Mouse (Mus musculus): ENCODE data around the gene Efs.

Efs gene

DNA sequence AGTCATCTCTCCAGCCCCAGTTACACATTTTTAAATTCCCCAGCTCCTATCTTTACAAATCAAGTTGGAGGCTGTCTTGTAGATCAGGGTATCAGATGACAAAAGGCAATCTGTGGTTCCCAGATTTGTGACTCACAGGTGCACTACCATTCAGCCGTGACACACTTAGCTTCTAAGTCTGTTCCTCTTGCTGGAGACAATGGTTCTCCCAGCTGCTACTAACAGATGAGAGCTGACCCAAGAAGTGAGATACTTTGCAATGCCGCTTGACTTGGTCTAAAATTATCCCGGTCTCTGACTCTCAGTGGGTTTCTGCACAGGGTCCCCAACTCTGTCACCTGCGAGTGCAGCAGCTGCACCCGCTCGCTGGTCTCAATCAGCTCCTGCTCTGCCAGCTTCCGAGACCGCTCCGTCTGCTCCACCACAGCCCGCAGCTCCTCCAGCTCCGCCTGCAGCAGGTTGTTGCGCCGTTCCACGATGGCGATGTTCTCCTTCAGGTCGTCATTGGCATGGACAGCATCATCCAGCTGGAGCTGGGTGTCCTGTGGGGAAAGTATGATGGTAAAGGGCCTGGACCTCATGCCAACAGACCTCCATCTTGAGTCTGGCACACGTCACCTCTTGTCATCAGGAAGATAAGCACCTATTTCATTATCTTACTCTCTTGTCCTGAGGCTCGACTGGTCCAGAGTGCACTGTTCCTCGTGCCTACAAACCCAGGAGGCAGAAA is 20.2 kb upstream of the Efs start:
- no peak for DNase-seq

DNA sequence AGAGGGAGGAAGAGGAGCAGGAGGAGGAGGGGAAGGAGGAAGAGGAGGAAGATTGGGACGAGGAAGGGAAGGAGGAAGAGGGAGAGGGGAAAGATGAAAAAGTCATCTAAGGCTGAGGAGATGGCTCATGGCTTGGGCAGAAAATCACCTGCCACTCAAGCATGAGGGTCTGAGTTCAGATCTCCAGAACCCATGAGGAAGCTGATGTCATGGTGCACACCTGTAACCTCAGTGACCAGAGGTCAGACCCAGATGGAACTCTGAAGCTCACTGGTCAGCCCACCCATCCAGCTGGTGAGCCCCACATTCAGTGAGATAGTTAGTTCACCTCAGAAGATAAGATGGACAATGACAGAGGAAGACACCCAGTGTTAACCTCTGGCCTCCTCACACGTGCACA is 19.0 kb upstream of the Efs start:
- DNase-seq, result no peak

DNA sequence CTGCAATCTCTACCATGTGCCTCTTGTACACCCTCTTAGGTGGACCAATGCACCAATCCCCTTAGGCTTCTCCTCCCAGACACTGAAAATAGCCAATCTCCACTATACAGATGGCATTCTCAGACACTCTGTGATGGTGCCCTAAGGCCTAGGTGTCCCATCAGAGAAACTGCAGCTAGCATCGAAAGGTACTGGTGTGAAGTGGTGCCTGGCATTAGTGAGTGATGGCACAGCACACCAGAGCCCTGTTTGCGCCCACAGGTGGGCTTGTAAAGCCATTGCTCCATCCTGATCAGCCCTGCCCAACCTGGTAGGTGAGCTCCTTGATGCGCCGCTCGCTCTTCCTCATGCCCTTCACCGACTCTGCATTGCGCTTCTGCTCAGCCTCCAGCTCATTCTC is 18.0 kb upstream of the Efs start:
- no peak for DNase-seq

DNA sequence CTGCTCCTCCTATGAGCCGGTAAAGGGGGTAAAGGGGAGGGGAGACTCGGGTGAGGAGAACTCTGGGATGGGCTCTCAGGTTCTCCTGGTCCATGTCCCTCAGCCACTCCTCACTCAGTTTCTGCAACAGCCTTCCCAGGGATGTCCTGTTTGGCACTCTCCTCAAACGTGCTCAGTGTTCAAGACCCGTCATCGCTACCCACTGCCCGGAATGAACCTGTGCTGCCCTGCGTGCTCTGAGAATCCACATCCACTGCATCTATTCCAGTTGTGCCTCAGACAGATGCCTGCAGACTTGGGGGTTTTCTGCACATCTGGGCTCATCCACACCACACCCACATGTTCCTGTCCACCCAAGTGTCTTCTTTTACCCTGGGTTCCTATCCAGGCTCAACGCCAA is 16.6 kb upstream of the Efs start:
- DNase-seq, result no peak

DNA sequence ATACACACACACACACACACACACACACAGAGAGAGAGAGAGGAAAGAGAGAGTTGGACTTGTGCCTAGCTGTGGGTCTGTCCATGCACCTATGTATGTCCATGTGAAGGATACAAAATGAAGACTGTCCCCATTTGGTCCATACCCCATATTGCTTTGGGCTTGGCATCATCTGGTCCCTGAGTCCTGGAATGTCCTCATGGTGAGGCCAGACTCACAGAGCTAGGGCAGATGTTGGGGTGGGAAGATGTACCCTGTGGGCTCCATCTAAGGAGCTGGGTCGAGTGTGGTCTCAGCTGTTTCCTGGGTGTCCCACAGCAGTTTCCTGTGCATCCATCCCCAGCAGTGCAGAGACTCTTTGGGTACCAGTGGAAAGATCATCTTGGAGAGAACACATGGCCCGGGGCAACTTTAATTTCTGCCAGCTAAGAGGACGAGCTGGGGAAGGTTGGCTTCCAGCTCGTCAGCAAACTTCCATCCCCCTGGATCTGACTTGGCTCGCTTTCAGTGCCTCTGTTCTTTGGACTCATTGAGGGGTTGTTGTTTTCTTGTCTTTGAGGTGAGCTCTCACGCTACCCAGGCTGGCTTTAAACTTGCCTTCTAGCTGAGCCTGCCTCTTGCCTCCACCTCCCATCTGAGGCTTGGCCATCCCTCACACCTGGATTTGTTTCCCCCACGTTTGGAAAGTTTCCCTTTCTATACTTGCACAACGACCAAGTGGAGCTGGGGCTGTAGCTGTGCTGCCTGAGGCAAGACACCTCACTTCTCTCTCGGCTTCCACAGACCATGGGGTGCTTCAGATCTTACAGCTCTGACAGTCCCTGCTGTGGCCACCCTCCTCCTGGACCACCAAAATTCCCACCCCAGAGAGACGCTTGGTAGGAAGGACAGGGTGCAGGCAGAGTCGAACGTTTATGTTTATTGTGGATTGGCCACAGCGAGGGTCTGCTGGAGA is 15.4 kb upstream of the Efs start:
- DNase-seq, result no peak

DNA sequence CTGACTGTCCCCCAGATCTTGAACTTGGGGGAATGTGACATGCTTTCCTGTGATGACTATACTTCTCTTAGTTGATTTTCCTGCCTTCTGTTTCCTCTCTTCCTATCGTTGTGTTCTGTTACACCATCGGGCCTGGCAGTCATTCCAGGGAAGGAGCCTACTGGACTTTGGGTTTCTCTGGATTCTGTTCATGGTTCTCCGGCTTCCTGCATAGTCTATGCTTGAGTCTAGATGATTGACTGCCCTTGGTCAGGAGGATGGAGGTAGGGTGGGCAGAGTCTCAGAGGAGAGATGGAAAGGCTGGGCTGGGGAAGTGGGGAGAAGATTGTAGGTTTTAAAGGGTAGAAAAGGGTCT is 14.2 kb upstream of the Efs start:
- DNase-seq, result no peak

DNA sequence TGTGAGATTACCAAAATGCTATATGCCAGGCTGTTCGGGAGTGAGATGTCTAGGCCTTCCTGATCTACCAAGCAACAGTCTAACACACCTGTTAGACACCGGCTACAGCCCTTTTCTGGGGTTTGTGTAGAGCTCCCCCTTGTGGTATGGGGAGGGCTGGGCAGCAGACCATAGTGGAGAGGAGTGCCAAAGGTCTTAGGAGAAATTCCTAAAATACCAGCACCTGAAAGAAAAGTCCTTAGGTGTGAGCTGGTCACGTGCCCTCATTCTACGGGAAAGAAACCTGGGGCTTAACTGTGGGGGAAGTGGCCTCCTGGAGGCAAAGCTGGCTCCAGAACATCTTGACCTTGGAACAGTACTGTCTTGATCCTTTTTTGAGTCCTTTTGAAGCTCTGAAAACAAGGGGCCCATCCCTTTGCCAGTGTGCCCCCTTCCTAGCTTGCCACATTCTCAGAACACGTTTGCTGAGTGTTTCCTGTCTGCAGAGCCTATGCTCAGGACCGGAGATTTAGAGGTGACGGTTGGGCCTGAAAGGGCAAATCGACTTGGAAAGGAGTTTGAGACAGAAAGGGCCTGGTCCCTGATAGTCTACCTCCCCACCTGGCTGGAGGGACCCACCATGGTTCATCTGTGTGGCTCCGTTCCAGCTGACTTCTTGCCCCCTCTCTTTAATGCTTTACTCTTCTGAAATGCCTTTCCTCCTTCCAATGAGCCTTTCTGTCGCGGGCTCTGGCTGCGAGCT is 13.7 kb upstream of the Efs start:
- peak; percentile 25 to 58 for DNase-seq

DNA sequence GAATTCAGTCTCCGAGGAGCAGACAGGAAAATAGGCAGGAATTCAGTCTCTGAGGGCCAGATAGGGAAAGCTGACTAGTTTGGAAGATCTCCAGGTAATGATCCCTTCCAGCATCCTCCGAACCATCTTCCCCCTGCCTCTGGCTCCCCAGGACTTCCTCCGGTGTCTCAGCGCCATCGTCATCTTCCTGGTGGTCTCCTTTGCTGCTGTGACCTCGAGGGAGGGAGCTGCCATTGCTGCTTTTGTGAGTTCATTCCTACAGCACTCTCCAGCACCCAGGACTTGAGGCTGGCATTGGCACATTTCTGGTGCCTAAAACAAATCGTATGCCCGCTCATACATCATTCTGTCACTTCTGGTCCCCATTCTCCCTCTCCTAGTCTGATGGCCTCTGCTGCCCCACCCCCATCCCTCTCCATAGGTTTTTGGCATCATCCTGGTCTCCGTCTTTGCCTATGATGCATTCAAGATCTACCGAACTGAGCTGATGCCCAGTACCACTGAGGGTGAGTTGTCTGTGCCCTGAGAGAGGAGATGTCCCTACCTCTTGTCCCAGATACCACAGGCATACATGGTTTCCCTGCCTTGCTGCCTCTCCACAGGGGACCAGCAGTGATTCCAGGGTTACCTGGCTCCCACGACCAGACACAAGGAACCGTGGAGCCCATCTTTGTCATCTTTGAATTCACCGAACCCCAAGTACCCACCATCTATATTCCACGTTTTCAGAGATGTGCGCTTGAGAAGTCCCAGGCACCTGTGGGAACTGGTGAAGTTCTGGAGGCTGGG is 12.7 kb upstream of the Efs start:
- no peak for DNase-seq

DNA sequence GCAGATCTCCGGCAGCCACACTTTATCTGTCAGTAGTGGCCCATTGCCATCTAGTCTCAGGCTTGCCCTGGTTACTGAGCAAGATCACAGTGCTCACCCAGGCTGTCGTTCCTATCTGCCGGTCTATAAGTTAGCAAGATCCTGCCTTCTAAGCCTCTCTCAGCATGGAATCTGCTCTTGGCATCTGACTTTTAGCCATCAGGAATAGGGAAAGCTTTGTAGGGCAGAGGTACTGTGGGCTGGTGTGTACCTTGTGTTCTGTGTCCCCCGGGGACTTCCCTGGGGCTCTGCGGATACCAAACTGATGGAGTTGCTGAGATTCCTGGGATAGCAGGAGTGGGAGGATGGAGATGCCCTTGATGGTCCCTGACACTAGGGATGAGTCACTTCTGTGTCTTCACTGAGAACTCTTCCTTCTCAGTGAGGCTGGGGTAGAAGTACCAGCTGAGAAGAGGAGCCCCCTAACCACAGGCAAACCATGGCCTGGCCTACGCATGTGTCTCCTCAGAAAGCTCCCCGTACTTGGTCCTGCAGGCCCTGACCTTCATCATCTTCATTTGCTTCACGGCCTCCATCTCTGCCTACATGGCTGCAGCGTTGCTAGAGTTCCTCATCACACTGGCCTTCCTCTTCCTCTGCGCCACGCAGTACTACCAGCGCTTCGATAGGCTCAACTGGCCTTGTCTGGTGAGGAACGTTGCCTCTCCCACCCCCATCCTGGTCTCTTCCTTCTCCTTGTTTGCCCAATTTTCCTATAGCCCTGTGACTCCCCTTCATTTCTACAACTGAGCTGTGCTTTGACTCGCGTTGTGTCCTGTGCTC is 11.6 kb upstream of the Efs start:
- DNase-seq, result no peak

DNA sequence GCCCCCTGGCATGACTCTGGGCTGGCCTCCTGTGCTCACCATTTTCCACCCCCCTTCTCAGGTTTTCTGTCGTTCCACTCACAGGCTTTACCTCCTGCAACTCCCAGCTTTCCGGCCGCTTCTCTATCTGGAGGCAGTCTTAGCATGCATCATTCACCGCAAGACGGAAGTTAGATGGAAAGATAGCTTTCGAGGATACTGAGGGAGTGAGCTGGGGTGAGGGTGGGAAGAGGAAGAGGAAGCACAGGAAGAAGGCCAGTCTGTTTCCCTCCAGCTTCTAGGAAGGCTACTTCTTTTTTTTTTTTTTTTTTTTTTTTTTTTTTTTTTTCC is 10.9 kb upstream of the Efs start:
- DNase-seq, result no peak

DNA sequence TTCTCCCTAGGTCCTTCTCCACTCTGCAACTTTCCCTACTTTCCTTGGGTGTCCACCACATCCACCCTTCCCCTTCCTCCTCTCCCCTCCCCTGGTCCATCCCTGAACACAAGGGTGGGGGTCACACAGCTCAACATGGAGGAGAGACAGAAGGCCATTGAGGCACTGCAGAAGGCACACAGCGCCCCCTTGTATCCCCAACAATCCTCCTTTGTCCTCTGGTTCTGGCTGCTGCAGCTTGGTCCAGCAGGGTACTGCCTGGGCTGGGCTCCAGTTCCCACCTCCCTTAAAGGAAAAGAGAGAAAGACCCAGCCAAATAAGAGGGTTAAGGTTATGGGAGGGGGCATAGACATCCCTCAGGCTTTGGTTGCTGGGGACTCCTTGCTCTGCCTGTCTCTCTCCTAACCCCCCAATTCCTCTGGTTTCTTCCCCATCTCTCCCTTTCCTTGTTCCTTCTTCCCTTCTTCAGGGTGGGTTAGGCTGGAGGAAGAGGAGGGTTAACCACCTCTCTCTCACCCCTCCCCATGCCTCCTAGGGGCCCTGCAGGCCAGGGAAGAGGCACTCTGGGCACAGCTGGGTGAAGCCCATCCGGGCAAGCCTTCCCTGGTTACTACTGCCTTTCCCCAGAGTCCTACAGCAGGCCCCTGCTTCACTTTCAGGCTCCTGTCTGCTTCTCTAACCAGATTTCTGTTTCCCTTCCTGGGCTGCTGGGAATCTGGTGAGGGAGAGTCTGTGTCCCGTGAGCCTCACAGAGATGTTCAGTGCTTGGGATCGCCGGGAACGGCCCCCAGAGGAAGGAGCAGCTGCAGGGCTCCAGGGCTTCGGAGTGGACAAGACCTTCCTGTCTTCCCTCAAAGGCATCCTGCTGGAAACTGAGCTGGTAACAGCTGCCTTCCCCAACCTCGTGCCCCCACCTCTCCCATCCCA is 10.2 kb upstream of the Efs start, which contains the start of gene Cmtm5:
Cmtm5 (plus strand) TSS at position 358 of the 927 bp plus-strand sequence.
- DNase-seq, result no peak

DNA sequence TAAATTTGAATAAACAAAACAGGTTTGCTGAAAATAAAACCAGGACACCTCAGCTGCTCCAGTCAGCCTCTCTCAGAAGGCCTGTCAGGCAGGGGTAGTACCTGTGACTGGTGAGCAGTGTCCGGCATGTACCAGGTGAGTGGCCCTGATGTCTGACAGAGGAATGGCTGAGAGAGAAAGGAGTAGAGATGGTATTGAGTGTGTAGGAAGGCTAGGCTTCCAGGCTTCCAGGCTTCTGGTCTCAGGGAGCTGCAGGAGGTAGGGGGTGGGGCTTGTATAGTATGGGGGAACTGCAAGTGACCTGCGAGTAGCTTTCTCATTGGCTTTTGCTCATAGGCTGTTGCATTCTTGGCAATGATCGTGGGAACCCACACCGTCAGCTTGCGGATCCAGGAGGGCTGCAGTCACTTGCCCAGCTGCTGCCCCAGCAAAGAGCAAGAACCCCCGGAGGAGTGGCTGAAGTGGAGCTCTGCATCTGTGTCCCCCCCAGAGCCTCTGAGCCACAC is 6.8 kb upstream of the Efs start, which contains the start of gene Il25:
Il25 (plus strand) TSS at position 51 of the 506 bp plus-strand sequence.
- no peak for DNase-seq

DNA sequence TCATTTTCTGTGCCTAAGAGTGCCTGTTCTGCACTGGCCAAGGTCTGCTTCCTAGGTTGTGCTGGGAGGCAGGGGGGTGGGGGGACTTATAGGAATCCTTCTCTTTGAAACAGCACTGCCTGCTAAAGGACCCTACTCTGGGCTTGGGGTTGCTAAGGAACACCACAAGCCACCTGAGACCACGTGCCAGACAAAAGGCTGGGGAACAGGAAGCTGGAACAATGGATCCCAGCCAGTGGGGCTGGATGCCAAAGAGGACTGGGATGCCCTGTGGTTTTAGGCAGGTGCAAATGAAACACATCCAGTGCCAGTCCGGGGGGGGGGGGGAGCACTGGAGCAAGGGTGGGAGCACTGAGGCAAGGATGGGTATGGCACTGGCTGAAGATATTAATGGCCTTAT is 4.5 kb upstream of the Efs start:
- DNase-seq, result no peak

DNA sequence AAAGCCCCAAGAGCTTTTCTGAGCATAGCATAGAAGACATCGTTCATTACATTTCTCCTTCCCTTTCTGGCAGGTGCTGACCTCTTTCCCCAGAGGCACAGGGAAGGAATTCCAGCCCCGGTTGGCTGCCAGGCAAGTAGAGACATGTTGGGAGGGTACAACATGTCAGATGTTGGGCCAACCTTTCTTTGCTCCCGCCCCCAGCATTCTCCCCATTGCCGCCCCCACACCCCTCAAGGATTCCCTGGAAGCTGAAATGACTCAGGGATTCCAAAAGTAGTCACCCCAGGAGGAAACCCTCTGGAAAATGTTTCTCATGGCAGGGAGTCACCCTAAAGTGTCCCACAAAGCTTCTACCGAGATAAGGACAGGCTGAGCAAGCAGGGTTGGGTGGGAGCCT is 3.9 kb upstream of the Efs start:
- no peak for DNase-seq

DNA sequence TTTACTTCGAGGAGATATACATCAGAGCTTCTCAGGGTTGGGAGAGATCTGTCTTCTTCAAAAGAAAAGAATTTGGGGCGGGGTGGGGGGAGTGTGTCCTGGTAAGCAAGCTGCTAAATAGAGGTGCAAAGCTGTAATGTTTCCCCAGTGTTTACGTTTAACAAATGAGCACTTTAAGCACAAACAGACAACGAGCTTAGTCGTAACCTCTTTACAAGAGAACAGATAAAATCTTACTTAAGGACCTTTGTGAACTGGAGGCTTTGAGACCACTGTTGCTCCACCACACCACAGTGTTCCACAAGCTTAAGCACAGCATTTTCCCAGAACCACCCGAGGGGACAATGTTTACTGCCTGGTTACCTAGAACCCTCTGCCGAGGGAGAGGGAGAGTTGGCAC is 1.4 kb upstream of the Efs start:
- DNase-seq, result no peak

DNA sequence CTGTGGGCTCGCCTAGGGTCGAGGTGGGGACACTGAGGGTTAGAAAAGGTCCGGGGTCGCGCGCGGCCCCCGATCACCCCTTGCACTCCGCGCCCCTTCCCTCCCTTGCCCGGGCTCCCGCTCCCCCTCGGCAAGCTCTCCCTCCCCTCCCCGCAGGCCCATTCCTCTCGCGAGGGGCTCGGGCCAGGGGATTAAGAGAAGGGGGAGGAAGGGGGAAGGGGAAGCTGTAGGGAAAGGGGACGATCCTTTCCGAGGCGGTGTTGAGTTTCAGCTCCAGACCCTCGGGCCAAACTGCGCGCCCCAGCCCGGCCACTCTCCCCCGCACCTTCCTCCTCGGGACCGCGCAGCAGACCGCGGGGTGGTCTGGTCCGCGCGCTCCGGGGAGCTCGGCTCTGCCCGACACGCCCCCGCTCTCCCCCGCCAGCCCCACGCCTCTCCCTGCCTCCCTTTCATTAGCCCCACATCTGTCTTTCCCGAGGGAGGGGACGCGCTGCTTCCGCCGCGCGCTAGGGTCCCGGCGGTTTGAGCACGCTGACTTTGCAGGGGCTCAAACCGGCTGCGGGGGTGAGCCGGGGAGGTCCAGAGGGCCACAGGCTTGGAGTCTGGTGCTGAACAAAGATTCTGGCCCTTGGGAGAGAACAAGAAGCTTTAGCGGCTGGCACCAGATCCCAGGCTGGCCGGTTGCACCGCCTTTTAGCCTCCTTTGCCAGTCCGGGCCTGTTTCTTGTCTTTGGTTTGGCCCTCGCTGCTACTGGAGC is 654 bp upstream of the Efs start:
- no peak for DNase-seq

DNA sequence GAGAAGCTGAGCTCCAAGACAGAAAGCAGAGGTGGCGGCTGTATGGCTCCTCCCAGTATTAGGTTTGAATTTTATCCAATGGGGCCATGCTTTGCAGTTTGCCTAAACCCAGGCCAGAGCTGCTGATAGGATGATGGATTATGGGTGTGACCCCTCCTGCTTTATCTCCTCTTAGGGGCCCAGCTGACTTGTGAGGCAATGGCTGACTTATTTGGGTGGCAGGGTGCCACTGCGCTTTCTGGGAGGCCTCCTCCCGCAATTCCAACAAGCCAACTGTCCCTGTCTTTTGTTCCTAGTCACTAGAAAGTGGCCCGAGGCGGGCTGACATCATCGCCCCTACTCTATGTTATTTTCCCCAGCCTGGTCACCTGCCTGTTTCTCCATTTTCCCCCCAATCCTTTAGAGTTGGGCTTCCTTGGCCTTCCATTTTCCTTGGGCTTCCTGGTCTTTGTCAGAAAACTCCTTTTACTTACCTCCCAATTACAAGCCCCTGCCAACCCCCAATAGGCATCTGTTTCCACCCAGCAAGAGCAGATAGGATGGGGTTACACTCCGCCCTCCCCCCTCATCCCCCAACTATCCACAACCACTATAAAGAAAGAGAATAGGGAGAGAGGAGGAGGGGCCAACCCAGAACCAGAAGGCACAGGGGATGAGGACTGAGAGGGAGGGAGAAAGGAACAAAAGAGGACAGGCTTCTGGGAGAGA is 1.1 kb downstream of the Efs start:
- no peak for DNase-seq

DNA sequence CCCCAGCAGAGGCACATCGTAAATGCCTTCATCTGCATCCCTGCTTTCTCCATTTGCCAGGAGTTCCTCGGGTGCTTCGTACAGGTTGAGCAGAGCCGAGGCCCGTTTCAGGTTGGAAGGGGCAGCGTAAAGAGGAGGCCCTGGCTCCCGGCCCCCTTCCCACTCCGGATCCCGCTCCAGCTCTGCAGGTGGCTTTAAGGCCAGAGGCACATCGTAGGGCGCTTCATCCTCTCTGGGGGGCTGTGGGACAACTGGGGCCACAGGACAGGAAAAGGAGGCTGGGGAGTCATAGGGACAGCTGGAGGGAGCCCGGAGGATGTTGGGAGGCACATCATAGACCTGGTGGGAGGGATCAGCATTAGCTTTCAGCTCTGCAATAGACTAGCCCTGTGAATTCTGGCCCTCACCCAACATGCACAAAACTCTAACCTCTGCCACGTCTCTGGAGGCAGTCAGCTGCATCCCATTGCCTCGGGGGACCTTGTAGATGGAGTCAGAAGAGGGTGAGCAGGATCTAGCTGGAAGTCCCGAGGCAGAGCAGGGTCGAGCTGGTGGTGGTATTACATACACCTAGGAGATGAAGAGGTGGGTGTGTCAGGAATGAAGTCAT is 5.7 kb downstream of the Efs start:
- no peak for DNase-seq

DNA sequence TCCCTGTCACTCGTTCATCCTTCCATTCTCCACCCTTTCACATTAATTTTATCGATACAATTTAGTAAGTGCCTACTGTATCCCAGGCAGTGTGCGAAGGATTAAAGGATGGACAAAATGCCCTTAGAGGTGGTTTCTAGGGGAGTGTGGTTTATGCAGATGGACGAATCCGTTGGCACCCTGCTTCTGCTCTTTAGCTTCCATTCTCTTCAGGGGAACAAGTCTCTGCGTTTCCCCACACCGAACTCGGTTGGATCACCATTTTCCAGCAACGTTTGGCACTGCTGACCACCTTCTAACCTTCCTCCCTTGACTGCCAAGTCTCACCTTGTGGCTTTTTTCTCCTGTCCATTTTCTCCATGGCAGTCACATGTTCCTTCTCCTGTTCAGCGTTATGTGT is 12.6 kb downstream of the Efs start:
- no peak for DNase-seq

All from spleen, adult 18-20 months (tissue).